Mouse (Mus musculus) midbrain, embryonic 15.5 days (tissue): Measurements from ENCODE around the gene Socs5. TPM values are rescaled to one million over a fixed set of nuclear protein-coding genes. Genes with fewer than 3 reads are reported as not detected.

ENCODE experiments used
- ATAC-seq: fragments of 200-750 bp; cut with Nextera tagmentation; replicated peaks from 2 replicates; pipeline ENCODE4 v1.8.0; 2017; ENCODE audit warnings: moderate TSS enrichment
- H3K27ac ChIP-seq: fragments of 300-500 bp; sonication (generic); 2 replicates; pipeline ENCODE4 v1.5.1; 2015; ENCODE audit warnings: mild to moderate bottlenecking, inconsistent platforms
- H3K27me3 ChIP-seq: fragments of 300-500 bp; sonication (generic); replicated peaks from 2 replicates; pipeline ENCODE4 v1.6.1; 2015; ENCODE audit warnings: inconsistent platforms
- H3K36me3 ChIP-seq: fragments of 300-500 bp; sonication (generic); replicated peaks from 2 replicates; pipeline ENCODE4 v1.6.1; 2015; ENCODE audit warnings: inconsistent platforms
- H3K4me1 ChIP-seq: fragments of 300-500 bp; sonication (generic); 2 replicates; pipeline ENCODE4 v1.6.1; 2015; ENCODE audit warnings: inconsistent platforms
- H3K4me2 ChIP-seq: fragments of 300-500 bp; sonication (generic); 2 replicates; pipeline ENCODE4 v1.6.1; 2015; ENCODE audit warnings: inconsistent platforms, mild to moderate bottlenecking, moderate library complexity
- H3K4me3 ChIP-seq: fragments of 300-500 bp; sonication (generic); 2 replicates; pipeline ENCODE4 v1.5.1; 2015; ENCODE audit warnings: mild to moderate bottlenecking, inconsistent platforms
- H3K9ac ChIP-seq: fragments of 300-500 bp; sonication (generic); 2 replicates; pipeline ENCODE4 v1.6.1; 2015; ENCODE audit warnings: mild to moderate bottlenecking, inconsistent platforms
- H3K9me3 ChIP-seq: fragments of 300-500 bp; sonication (generic); 2 replicates; pipeline ENCODE4 v1.6.1; 2016; ENCODE audit warnings: inconsistent platforms
- WGBS: fragments of 180-500 bp; shearing (Covaris S2); methylation state at CpG from one replicate; pipeline ENCODE4 v1.1.7; 2015; ENCODE audit warnings: mixed read lengths; 5-methylcytosine and 5-hydroxymethylcytosine counted together
- polyA plus RNA-seq: library from polyadenylated mRNA; unstranded; fragments of >200 nt; fragmentation: Nextera tagmentation; extraction: Ambion mirVana; gene quantifications from 2 replicates; pipeline ENCODE4 v1.2.1, GENCODE M21; 2015

The Socs5 gene
- polyA plus RNA-seq, 1 experiment from 2014 or later: 16.2 TPM

DNA sequence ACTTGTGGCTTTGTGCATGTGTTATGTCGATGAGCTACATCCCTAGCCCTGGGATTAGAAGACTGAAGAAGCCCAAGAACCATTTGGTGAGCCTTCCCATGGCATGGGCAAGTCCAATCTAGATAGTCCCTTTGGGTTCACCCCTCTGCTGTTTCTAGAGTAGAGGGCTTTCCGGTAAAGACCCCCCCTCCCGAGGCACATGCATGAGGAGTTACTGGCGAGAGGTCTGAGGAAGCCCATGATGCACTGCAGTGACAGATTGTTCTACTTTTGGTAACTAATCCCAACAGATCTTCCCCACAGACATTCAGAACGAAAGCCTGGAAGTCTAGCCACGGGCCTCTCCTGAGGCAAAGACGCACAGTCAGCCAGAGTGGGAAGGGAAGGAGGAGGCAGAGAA, 18.2 kb upstream of the Socs5 start:
- Histone ChIP-seq H3K27me3 (no peaks in the 10 kb centered on the region), H3K27ac (no peak overlapping the region), H3K4me2 (no peak overlapping the region), H3K4me1 (no peaks in the 10 kb centered on the region), H3K4me3 (no peak overlapping the region), H3K9ac (no peak overlapping the region), H3K9me3 (no peaks in the 10 kb centered on the region), H3K36me3 (no peaks in the 10 kb centered on the region)
- 89% methylated on average over 7 of the region's 7 CpGs for WGBS
- ATAC-seq: no peak

GRCm38 (mm10) chr17:87093061-87093460, 14.4 kb upstream of the Socs5 start:
- Histone ChIP-seq H3K4me1 (no peaks in the 10 kb centered on the region), H3K36me3 (no peaks in the 10 kb centered on the region), H3K4me3 (no peak overlapping the region), H3K27ac (no peak overlapping the region), H3K27me3 (no peaks in the 10 kb centered on the region), H3K9me3 (no peaks in the 10 kb centered on the region), H3K9ac (no peak overlapping the region), H3K4me2 (no peak overlapping the region)
- ATAC-seq: no peak
- WGBS: 71% methylated on average over 5 of the region's 5 CpGs

DNA sequence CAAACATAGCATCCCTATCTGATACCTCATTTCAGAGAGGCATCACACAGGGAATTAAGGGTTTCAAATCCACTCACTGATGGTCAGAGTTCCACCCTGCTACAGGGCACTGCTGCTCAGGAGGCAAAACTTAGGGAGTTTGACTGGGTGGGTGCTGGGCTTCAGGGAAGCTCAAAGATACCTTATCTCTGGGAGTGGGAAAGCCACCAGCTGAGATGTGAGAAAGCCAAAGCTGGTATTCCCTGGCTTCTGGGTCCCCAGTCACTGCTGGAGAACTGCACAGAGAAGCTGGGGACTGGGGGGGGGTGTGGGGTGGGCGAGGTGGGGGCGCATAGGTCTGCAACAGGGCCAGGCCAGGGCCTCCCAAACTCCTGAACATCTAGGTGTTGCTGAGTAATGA, 10.5 kb upstream of the Socs5 start:
- H3K9ac ChIP-seq: no peak overlapping the region
- ATAC-seq: no peak
- no peak overlapping the region for H3K4me2 ChIP-seq
- no peaks in the 10 kb centered on the region for H3K4me1 ChIP-seq
- no peak overlapping the region for H3K27ac ChIP-seq
- H3K4me3 ChIP-seq: no peak overlapping the region
- 64% methylated on average over 2 of the region's 2 CpGs for WGBS
- H3K36me3 ChIP-seq: no peaks in the 10 kb centered on the region
- H3K9me3 ChIP-seq: no peaks in the 10 kb centered on the region
- H3K27me3 ChIP-seq: no peaks in the 10 kb centered on the region

- Histone ChIP-seq H3K4me1 (no peaks in the 10 kb centered on the region), H3K4me3 (no peak overlapping the region), H3K4me2 (no peak overlapping the region), H3K36me3 (no peaks in the 10 kb centered on the region), H3K9ac (no peak overlapping the region), H3K27ac (no peak overlapping the region), H3K27me3 (no peaks in the 10 kb centered on the region), H3K9me3 (no peaks in the 10 kb centered on the region)
- WGBS: 81% methylated on average over 5 of the region's 5 CpGs
- ATAC-seq: no peak
Measured at GRCm38 (mm10) chr17:87097576-87097975, 9.9 kb upstream of the Socs5 start.

- no peaks in the 10 kb centered on the region for H3K9me3 ChIP-seq
- WGBS: 70% methylated on average over 4 of the region's 4 CpGs
- H3K4me1 ChIP-seq: peaks cover under 1% of the 10 kb centered on the region; the same call in 1 of the 2 replicates
- no peaks in the 10 kb centered on the region for H3K27me3 ChIP-seq
- no peak overlapping the region for H3K27ac ChIP-seq
- H3K4me2 ChIP-seq: no peak overlapping the region
- H3K4me3 ChIP-seq: no peak overlapping the region
- H3K9ac ChIP-seq: no peak overlapping the region
- no peaks in the 10 kb centered on the region for H3K36me3 ChIP-seq
- no peak for ATAC-seq
Measured at GRCm38 (mm10) chr17:87100947-87101346, 6.5 kb upstream of the Socs5 start.

DNA sequence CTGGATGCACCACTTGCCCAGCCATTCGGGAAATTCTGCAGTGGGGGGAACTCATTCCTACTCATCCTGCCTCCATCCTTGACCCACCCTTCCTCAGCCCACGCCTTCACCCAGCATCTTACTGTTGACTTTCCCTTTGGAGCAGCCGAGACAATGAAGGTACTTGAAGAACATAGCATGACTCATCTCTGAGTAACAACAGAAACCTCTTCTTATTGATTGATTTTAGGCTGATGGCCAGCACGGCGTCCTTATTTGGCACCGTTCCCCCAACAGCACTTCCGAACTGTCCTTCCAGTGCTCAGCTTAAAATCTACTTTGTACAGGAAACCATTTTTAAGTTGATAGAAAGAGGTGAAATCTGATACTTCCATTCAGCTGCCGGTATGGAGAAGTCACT, 4.8 kb upstream of the Socs5 start:
- WGBS: 75% methylated on average over 8 of the region's 8 CpGs
- Histone ChIP-seq H3K27ac (no peak overlapping the region), H3K9me3 (no peaks in the 10 kb centered on the region), H3K9ac (no peak overlapping the region), H3K27me3 (no peaks in the 10 kb centered on the region), H3K4me1 (peaks cover 8% of the 10 kb centered on the region), H3K4me3 (no peak overlapping the region), H3K36me3 (no peaks in the 10 kb centered on the region), H3K4me2 (no peak overlapping the region)
- no peak for ATAC-seq

DNA sequence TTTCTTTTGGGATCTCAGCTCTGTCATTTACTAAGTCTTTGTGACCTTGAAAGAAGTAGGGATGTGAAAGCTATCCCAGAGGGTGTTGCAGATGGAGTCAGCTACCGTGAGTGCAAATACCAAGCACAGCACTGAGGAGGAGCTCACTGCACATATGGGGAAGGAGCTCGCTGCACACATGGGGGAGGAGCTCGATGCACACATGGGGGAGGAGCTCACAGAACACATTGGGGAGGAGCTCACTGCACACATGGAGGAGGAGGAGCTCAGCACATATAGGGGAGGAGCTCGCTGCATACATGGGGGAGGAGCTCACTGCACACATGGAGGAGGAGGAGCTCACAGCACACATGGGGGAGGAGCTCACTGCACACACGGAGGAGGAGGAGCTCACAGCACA, 4.4 kb upstream of the Socs5 start:
- Histone ChIP-seq H3K9ac (no peak overlapping the region), H3K27me3 (no peaks in the 10 kb centered on the region), H3K4me3 (no peak overlapping the region), H3K9me3 (no peaks in the 10 kb centered on the region), H3K27ac (no peak overlapping the region), H3K4me1 (peaks cover 8% of the 10 kb centered on the region), H3K4me2 (no peak overlapping the region), H3K36me3 (no peaks in the 10 kb centered on the region)
- no peak for ATAC-seq
- 87% methylated on average over 5 of the region's 5 CpGs for WGBS

DNA sequence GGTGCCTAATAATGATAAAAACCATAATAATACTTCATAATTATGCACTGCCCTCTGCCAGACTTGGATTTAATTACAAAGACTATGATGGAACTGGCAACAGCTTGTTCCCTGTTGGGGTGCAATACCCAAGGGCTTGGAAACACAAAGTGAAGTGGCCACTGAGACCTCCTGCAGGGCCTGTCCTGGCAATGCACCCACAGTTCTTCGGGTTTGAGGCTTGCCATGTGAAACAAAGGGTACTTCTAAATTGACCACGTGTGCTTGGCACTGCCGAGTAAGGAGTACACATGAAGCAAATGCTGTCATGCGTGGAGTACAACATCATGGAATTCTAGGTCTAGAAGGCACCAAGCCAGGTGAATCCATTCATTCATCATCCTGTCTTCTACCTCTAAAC, 3.2 kb upstream of the Socs5 start:
- Histone ChIP-seq H3K36me3 (no peaks in the 10 kb centered on the region), H3K27me3 (no peaks in the 10 kb centered on the region), H3K27ac (no peak overlapping the region), H3K4me1 (peaks cover 18% of the 10 kb centered on the region), H3K9me3 (no peaks in the 10 kb centered on the region), H3K4me3 (no peak overlapping the region), H3K9ac (no peak overlapping the region), H3K4me2 (no peak overlapping the region)
- WGBS: 79% methylated on average over 4 of the region's 4 CpGs
- ATAC-seq: no peak

DNA sequence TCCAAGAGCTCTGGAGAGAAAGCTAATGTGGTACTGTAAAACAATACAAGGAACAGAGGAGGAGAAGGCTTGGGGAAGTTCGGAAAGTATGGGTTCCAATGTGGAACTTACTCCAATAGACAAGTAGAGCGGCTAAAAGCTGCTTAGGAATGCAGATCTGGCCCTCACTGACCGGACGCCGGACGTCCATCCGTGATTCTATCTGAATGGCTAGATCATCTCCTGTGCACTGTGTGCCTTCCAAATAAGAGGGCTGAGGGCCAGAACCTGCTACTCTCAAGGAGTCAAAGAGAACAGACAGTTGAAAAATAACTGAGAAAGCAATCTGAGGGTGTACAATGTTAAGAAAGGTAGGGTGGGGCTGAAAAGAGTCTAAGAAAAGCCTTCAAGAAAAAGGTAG, 1.5 kb upstream of the Socs5 start:
- ATAC-seq: no peak
- peak overlapping the region; percentile 78 for H3K4me2 ChIP-seq
- H3K4me1 ChIP-seq: peaks cover 26% of the 10 kb centered on the region
- H3K9ac ChIP-seq: peak overlapping the region; percentile 60; the same call in 1 of the 2 replicates
- H3K27ac ChIP-seq: peak overlapping the region; percentile 89; the same call in 1 of the 2 replicates
- H3K4me3 ChIP-seq: peak overlapping the region; percentile 59; the same call in 1 of the 2 replicates
- no peaks in the 10 kb centered on the region for H3K36me3 ChIP-seq
- H3K9me3 ChIP-seq: no peaks in the 10 kb centered on the region
- WGBS: 80% methylated on average over 7 of the region's 7 CpGs
- no peaks in the 10 kb centered on the region for H3K27me3 ChIP-seq

GRCm38 (mm10) chr17:87106691-87107523, 572 bp upstream of the Socs5 start:
- Histone ChIP-seq H3K27ac (peak overlapping the region; percentile 89), H3K4me3 (peak overlapping the region; percentile 59), H3K4me2 (peak overlapping the region; percentile 78), H3K36me3 (no peaks in the 10 kb centered on the region), H3K4me1 (peaks cover 26% of the 10 kb centered on the region), H3K27me3 (no peaks in the 10 kb centered on the region), H3K9me3 (no peaks in the 10 kb centered on the region), H3K9ac (peak overlapping the region; percentile 68)
- 1% methylated on average over 51 of the region's 51 CpGs for WGBS
- peak; percentile 99 for ATAC-seq

DNA sequence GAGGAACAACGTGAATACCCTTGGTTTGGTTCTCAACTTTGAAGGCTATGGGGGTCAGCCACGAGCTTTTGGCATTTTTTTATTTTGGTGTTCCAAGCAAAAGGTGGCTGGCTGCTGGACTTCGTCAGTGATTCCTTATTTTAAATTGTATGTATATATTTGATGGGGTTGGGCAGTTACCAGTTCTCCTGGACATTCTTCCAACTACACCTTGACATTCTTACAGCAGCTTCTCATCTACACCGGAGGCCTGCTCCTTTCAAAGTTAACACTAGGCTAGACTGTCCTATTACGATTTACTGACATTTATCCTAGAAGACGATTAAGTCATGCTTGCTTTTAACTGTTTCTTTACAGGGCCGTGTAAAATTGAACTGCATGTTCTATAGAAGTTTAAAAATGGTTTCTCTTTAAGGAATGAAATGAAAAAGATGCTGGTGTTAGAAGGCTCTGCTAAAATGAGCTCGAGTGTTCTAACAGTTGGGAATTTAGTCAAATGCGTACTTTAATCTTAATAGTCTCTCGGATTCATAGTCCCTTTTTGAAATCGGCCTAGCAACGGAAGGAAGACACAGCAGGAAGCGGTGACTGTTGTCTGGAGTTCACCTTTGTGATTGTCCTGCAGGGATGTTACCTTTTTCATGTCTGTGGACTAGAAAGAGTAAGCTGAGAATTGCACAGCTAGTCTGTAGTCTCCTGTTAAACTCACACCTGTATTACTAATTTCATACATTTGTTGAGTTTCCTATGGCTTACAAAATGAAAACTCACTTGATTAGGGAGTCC, 1.2 kb downstream of the Socs5 start:
- Histone ChIP-seq H3K4me1 (peaks cover 26% of the 10 kb centered on the region), H3K4me2 (peak overlapping the region; percentile 78), H3K4me3 (peak overlapping the region; percentile 59), H3K9me3 (no peaks in the 10 kb centered on the region), H3K27ac (peak overlapping the region; percentile 89; the same call in 1 of the 2 replicates), H3K9ac (peak overlapping the region; percentile 68), H3K27me3 (no peaks in the 10 kb centered on the region), H3K36me3 (no peaks in the 10 kb centered on the region)
- 33% methylated on average over 13 of the region's 13 CpGs for WGBS
- no peak for ATAC-seq

DNA sequence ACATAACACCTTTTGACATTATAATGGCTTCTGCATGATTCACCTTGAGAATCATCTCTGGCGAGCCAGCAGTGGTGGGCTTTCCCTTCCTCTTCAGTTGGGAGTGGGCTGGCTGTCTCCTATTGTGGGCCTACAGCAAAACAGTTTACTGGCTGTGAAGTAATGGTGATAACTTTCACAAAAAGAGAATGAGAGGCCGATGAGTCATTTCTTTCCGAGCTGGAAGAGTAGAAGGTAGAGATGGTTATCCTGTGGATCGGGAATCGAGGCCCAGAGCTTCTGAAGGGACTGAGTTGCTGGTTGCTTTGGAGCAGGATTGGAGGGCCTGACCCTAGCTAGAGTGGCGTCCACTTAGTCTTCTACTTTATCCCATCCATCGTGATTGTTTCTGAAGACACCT, 2.0 kb downstream of the Socs5 start:
- ATAC-seq: no peak
- Histone ChIP-seq H3K36me3 (no peaks in the 10 kb centered on the region), H3K4me1 (peaks cover 26% of the 10 kb centered on the region), H3K9me3 (no peaks in the 10 kb centered on the region), H3K27me3 (no peaks in the 10 kb centered on the region), H3K4me3 (no peak overlapping the region), H3K4me2 (no peak overlapping the region; the same call in 1 of the 2 replicates), H3K27ac (no peak overlapping the region), H3K9ac (no peak overlapping the region)
- 88% methylated on average over 7 of the region's 7 CpGs for WGBS
